Mouse (Mus musculus) T-helper 2 cell (primary cell): ENCODE measurements around the gene Sh3pxd2a.

Experiments
- in situ Hi-C: fragments of 300-600 bp; cut with MboI, MseI; formaldehyde crosslinking; loops from one replicate; pipeline ENCODE4 v1.15.1; 2025; ENCODE audit warnings: high pct_unique_total_duplicates

Gene Sh3pxd2a

GRCm38 (mm10) chr19:47343422-47343821, 120.8 kb downstream of the Sh3pxd2a start:
- in situ Hi-C loops = no loop called here

- in situ Hi-C loops = no loop called here
These were observed 125.0 kb downstream of the Sh3pxd2a start for GRCm38 (mm10) chr19:47339165-47339564.

- in situ Hi-C loops = no loop called here
These were observed 125.6 kb downstream of the Sh3pxd2a start for GRCm38 (mm10) chr19:47338396-47339164.

GRCm38 (mm10) chr19:47337743-47338142, 126.5 kb downstream of the Sh3pxd2a start:
- in situ Hi-C loops = no loop called here

GRCm38 (mm10) chr19:47337191-47337590, 127.0 kb downstream of the Sh3pxd2a start:
- in situ Hi-C loops = no loop called here

- in situ Hi-C loops = no loop called here
These were observed 128.9 kb downstream of the Sh3pxd2a start for GRCm38 (mm10) chr19:47335262-47335661.

DNA sequence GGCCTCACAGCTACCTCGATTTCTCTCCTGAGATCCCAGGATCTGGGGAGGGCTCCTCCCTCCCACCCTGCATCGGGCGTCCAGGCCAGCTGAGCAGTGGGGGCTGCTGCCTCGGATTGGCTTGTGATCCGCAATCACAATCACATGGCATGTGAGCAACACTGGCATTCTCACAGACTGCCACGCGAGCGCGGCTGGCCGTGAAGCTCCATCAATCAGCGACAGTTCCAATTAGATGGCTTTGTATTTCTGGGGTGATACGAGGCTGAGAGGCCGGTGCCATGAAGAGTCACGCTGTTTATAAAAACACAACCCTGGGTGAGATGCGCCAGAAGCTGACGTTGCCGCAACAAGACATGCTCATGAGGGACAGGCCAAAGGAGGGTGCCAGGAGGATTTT, 129.5 kb downstream of the Sh3pxd2a start:
- in situ Hi-C loops = no loop called here

GRCm38 (mm10) chr19:47330743-47331227, 133.4 kb downstream of the Sh3pxd2a start:
- in situ Hi-C loops = no loop called here

- in situ Hi-C loops = no loop called here
These were observed 135.1 kb downstream of the Sh3pxd2a start for GRCm38 (mm10) chr19:47329102-47329501.

DNA sequence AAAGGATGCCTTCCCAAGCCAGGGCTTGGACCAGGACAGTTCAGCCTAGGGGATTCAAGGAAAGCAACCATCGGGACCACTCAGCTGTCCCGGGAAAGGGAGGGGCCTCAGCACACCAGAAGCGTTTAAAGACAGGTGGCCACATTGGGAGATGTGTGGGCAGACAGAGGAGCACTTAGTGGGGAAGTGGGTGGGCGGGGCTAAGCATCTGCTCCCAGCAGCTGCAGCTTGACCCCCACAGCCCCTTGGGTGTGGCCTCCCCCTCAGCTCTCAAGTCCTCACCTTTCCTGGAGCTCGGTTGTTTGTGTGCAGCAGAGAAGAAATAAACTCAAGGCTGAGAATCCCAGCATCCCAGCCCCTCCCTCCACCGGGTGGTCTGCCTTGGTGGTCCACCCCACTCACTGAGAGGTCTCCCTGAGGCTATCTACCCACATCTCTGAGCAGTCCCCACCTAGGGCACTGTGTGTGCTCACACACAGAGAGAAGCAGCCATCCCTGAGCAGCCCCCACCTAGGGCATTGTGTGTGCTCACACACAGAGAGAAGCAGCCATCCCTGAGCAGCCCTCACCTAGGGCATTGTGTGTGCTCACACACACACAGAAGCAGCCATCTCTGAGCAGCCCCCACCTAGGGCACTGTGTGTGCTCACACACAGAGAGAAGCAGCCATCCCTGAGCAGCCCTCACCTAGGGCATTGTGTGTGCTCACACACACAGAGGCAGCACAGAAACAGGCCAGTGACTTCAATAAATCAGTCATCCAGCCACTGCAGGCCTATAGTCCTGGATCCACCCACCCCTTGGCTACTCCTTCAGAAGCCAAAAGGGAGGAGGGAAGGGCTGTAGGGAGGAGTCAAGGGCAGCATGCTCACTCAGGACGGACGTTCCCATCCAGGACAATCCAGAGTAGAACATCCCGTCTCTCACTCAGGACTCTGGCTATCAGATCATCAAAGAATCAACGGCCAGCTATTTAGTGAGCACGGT, 136.0 kb downstream of the Sh3pxd2a start:
- in situ Hi-C loops = no loop called here

- in situ Hi-C loops = no loop called here
These were observed 138.3 kb downstream of the Sh3pxd2a start for GRCm38 (mm10) chr19:47325881-47326280.

DNA sequence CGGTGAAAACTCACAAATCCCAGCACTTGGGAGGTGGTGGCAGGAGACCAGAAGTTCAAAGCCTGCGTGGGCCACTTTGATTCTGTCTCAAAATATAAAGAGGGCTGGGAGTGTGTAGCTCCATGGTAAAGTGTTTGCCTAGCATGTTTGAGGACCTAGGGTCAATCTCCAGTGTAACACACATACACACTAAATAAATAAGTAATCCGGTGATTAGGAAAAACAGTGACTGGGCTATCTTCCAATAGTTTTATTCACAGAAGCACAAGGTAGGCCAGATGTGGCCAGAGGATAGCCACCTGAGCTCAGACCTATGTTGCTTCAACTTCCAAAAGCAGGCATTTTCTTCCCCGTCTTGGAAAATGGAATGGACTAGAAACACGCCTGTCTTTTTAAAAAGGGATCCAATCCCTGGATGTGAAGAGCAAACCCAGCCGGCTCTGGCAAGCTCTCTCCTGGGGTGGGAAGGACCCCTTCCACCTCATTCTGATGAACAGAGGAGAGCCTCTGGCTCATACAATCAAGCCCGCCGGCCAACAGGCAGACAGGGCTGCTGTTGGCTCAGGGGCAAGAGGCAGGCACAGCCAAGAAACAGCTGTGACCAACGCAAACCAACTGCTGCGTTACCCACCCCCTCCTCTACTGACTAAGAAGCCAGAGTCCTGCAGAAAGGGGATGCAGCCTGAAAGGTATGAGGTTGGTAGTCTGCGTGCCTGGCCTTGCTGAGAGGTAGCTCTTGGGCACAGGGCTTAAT, 140.9 kb downstream of the Sh3pxd2a start:
- in situ Hi-C loops = no loop called here

DNA sequence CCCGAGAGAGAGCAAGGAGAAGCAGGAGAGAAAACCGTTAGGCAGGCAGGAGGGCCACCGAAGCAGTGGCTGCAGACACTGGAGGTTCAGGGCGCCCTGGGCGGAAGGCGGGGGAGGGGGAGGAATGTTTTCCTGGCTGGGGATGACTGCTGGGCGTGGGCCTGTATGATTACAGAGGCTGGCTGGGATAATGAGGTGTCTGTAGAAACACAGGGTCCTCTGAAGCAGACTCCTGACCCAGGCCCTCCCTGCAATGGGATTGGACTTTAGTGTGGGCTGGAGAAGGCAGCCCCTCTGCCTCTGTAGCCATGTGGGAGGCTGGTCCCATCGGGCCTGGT, 143.9 kb downstream of the Sh3pxd2a start:
- in situ Hi-C loops = no loop called here

- in situ Hi-C loops = no loop called here
These were observed 144.5 kb downstream of the Sh3pxd2a start for GRCm38 (mm10) chr19:47319521-47320330.

GRCm38 (mm10) chr19:47319061-47319460, 145.1 kb downstream of the Sh3pxd2a start:
- in situ Hi-C loops = no loop called here

GRCm38 (mm10) chr19:47317063-47317938, 146.9 kb downstream of the Sh3pxd2a start:
- in situ Hi-C loops = no loop called here

DNA sequence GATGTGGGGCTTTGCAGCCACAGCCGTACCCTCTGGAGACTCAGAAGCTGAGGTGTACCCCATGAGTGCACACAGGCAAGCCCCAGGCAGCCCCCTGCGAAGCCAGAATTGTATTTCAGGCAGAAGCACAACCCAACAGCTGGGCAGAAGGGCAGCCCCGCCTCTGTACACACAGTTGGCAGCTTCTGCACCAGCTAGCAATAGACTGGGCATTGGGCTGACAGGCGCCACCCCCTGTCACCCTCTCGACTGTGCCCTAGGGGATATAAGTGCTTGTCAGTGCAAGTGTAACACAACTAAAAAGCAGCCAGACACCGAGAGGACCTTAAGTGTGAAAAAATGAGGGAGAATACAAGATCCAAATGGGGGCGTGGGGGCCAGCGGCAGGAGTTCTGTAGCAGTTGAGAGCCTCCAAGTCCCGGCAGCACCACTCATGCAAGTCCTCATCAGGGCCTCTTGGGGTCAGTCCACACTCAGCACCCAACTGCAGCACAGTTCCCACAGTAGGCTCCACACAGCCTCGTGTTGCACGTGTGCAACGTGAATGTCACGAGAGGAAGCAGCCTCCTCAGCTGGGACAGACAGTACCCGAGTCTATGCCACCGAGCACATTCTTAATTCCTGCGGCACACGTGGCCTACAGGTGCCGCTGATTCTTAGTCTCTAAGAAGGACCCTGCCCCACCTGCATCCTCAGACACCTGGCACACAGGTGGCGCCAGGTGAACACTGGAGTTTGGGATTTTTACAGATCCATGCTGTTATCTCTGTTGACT, 147.7 kb downstream of the Sh3pxd2a start:
- in situ Hi-C loops = no loop called here

- in situ Hi-C loops = no loop called here
These were observed 148.3 kb downstream of the Sh3pxd2a start for GRCm38 (mm10) chr19:47315917-47316265.
